Mouse (Mus musculus): ENCODE results near the gene Castor2. TPM values are rescaled to one million over a fixed set of nuclear protein-coding genes. Genes with fewer than 3 reads are reported as not detected.

Castor2 gene
- polyA plus RNA-seq, 1 experiment, result not detected

DNA sequence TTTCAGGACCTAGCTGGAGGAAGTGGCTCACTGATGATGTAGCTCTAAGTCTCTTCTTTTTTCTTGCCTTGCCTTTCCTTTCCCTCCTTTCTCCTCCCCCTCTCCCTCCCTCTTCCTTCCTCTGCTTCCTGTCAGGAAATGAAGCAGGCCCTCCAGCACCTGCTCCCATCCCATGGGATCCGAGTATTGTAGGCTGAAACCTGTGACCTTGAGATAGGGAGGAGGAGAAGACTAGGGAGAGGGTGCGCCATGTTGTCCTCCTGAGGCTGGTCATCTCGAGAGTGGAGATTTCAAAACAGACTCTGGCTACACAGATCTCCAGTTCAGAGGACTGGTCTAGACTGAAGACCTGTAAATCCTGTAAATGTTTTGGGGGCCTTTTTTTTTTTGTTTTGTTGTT lies 82.7 kb downstream of the Castor2 start:
- H3K4me3 ChIP-seq (ENCODE audit: insufficient read depth, low read depth, low read length), result no peak overlapping the region
- TF ChIP-seq POLR2A (IDR thresholded peaks at IDR 0.05; ENCODE audit: insufficient read depth, low read depth, low read length) (no peak), CTCF (IDR thresholded peaks at IDR 0.05; ENCODE audit: insufficient read depth, low read depth, low read length) (no peak)
- peaks cover 16% of the 10 kb centered on the region for H3K4me1 ChIP-seq (ENCODE audit: control insufficient read depth, insufficient read depth, low read length)
- H3K27ac ChIP-seq (ENCODE audit: insufficient read depth, low read depth, low read length), result no peak overlapping the region
- 64% methylated on average over 3 of the region's 3 CpGs for WGBS

DNA sequence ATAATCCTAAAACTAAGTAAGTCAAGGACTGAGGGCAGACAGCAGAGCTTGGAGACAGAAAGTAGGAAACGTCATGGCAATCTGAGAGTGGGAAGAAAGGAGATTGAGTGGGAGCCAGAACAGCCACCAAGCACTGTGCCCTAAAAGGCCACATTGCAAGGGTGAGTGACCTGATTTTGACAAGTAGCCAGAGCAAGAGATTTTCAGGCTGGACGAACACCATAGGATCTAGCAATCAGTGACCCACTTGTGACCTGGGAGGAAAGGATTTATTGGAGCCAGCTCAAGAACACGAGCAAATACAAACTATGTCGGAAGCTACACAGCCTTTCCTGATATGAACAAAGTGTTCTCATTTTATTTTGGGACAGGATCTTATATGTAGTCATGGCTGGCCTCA lies 83.2 kb downstream of the Castor2 start:
- 41% methylated on average over 4 of the region's 4 CpGs for WGBS
- H3K4me3 ChIP-seq (ENCODE audit: insufficient read depth, low read depth, low read length), result no peak overlapping the region
- peaks cover 16% of the 10 kb centered on the region for H3K4me1 ChIP-seq (ENCODE audit: control insufficient read depth, insufficient read depth, low read length)
- H3K27ac ChIP-seq (ENCODE audit: insufficient read depth, low read depth, low read length), result peak overlapping the region; percentile 36; the same call in 1 of the 2 replicates
- TF ChIP-seq CTCF (IDR thresholded peaks at IDR 0.05; ENCODE audit: insufficient read depth, low read depth, low read length), result no peak
- TF ChIP-seq POLR2A (IDR thresholded peaks at IDR 0.05; ENCODE audit: insufficient read depth, low read depth, low read length), result no peak

DNA sequence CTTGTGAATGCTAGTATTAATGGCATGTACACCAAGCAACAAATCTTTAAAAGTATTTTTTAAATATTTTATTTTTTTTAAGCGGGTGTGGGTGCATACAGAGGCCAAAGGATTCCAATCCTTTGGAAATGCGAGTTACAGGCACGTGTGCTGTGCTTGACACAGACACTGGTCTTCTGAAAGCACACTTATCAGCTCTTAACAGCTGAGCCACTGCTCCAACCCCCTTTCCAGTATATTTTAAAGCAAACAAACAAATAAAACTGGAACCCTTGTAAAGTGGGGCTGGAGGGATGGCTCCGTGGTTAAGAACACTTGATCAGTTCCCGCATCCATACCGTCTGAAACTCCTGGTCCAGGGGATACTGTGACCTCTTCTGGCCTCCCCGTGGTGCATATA lies 83.7 kb downstream of the Castor2 start:
- WGBS, result 45% methylated on average over 7 of the region's 7 CpGs
- Histone ChIP-seq H3K27ac (ENCODE audit: insufficient read depth, low read depth, low read length) (peak overlapping the region; percentile 80), H3K4me3 (ENCODE audit: insufficient read depth, low read depth, low read length) (peak overlapping the region; percentile 75), H3K4me1 (ENCODE audit: control insufficient read depth, insufficient read depth, low read length) (peaks cover 19% of the 10 kb centered on the region)
- TF ChIP-seq POLR2A (IDR thresholded peaks at IDR 0.05; ENCODE audit: insufficient read depth, low read depth, low read length), result no peak
- TF ChIP-seq CTCF (IDR thresholded peaks at IDR 0.05; ENCODE audit: insufficient read depth, low read depth, low read length), result no peak

DNA sequence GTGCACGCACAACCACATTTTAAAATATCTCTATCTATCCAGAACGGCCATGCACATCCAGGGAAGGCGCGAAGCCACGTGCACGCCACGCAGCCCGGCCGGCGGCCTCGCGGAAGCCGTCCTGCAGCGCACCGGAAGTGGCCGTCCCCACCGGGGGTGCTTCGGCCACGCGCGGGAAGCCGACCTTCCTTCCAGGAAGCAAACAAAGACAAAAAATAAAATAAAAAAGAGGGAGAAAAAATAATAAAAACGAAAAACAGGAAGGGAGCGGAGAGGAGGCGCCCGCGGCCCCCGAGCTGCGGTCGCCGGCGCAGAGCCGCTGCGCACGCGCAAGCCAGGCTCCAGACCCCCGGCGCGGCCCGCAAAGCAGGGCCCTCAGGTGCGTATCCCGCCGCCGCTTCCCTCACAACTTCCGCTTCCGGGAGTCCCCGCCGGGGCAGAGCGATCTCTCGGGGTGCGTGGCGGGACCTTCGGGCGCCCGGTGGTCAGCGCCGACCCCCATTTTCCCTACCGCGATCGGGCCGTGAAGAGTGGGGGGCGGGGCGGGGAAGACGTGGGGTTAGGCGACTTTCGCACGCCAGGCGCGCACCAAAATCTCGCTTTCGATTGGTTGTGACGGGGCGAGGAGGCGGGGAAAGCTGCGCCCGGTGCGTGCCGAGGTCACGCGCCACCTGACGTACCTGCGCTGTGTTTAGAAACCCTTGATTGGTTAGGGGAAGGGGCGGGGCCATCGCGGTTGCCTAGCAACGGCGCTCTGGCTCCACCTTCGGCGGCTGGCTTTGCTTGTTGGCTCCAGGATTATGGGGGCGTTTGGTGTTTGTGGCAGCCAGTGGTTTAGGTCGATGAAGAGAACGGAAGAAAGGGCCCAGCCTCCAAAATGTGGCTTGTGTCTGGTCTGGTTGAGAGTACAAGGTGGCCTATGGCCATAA lies 84.6 kb downstream of the Castor2 start, which contains the start of gene Gtf2ird2:
Gene Gtf2ird2 (plus strand): TSS at position 140 of the 929 bp plus-strand sequence.
- WGBS, result under 1% methylated on average over 92 of the region's 92 CpGs

GRCm38 (mm10) chr5:134186059-134186458 lies 86.5 kb downstream of the Castor2 start:
- 72% methylated on average over 3 of the region's 3 CpGs for WGBS
- H3K27ac ChIP-seq (ENCODE audit: insufficient read depth, low read depth, low read length), result peak overlapping the region; percentile 82; the same call in 1 of the 2 replicates
- H3K4me3 ChIP-seq (ENCODE audit: insufficient read depth, low read depth, low read length), result no peak overlapping the region
- peaks cover 26% of the 10 kb centered on the region for H3K4me1 ChIP-seq (ENCODE audit: control insufficient read depth, insufficient read depth, low read length)
- TF ChIP-seq CTCF (IDR thresholded peaks at IDR 0.05; ENCODE audit: insufficient read depth, low read depth, low read length), result no peak
- TF ChIP-seq POLR2A (IDR thresholded peaks at IDR 0.05; ENCODE audit: insufficient read depth, low read depth, low read length), result no peak

More for the DNA sequence above, 84.6 kb downstream of the Castor2 start, which contains the start of gene Gtf2ird2:
- Histone ChIP-seq H3K27ac (ENCODE audit: insufficient read depth, low read depth, low read length) (peak within 1 kb of the TSS; percentile 80), H3K4me3 (ENCODE audit: insufficient read depth, low read depth, low read length) (peak within 1 kb of the TSS; percentile 75), H3K4me1 (ENCODE audit: control insufficient read depth, insufficient read depth, low read length) (peaks cover 19% of the 10 kb centered on the region)
- TF ChIP-seq CTCF (IDR thresholded peaks at IDR 0.05; ENCODE audit: insufficient read depth, low read depth, low read length) (no peak), POLR2A (IDR thresholded peaks at IDR 0.05; ENCODE audit: insufficient read depth, low read depth, low read length) (peak; percentile 35; the same call in 1 of the 2 replicates)

DNA sequence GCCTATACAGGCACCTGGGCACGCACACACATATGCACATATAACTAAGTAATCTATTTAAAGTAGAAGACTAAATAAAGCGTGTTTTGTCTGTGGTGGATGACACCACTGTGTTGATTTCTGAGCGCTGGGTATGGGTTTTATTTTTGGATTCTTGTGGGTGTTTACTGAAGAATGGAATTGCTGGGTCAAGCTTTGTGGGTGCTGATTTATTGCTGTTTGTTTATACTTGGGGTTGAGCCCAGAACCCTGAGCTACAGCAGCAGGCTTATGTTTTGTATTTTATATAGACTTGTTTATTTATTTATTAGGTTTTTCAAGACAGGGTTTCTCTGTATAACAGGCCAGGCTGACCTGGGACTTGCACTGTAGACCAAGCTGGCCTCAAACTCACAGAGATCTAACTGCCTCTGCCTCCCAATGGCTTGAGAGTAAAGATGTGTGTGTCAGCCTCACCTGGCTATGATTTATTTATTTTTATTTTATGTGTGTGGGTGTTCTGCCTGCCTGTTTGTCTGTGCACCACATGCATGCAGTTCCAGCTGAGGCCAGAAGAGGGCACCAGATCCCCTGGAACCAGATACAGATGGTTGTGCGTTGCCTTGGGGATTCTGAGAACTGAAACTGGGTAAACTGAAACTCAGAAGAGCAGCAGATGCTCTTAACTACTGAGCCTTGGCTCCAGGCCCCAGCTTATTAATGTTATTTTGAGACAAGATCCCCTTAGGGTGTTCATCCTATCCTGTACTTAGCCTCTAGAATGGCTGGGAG lies 87.6 kb downstream of the Castor2 start:
- peaks cover 25% of the 10 kb centered on the region for H3K4me1 ChIP-seq (ENCODE audit: control insufficient read depth, insufficient read depth, low read length)
- TF ChIP-seq POLR2A (IDR thresholded peaks at IDR 0.05; ENCODE audit: insufficient read depth, low read depth, low read length) (no peak), CTCF (IDR thresholded peaks at IDR 0.05; ENCODE audit: insufficient read depth, low read depth, low read length) (peak; percentile 78)
- WGBS, result 41% methylated on average over 4 of the region's 4 CpGs
- no peak overlapping the region for H3K4me3 ChIP-seq (ENCODE audit: insufficient read depth, low read depth, low read length)
- peak overlapping the region; percentile 82 for H3K27ac ChIP-seq (ENCODE audit: insufficient read depth, low read depth, low read length)

- 88% methylated on average over 7 of the region's 7 CpGs for WGBS
Measured at GRCm38 (mm10) chr5:134188571-134188970, 89.1 kb downstream of the Castor2 start.

GRCm38 (mm10) chr5:134193664-134194063 lies 94.2 kb downstream of the Castor2 start:
- H3K4me1 ChIP-seq (ENCODE audit: control insufficient read depth, insufficient read depth, low read length), result peaks cover 8% of the 10 kb centered on the region; the same call in 1 of the 2 replicates
- WGBS, result 88% methylated on average over 8 of the region's 8 CpGs
- no peak for TF ChIP-seq POLR2A (IDR thresholded peaks at IDR 0.05; ENCODE audit: insufficient read depth, low read depth, low read length)
- no peak for TF ChIP-seq CTCF (IDR thresholded peaks at IDR 0.05; ENCODE audit: insufficient read depth, low read depth, low read length)
- no peak overlapping the region for H3K4me3 ChIP-seq (ENCODE audit: insufficient read depth, low read depth, low read length)
- no peak overlapping the region for H3K27ac ChIP-seq (ENCODE audit: insufficient read depth, low read depth, low read length)

More at GRCm38 (mm10) chr5:134188571-134188970, 89.1 kb downstream of the Castor2 start:
- Histone ChIP-seq H3K27ac (ENCODE audit: insufficient read depth, low read depth, low read length) (peak overlapping the region; percentile 41), H3K4me3 (ENCODE audit: insufficient read depth, low read depth, low read length) (no peak overlapping the region), H3K4me1 (ENCODE audit: control insufficient read depth, insufficient read depth, low read length) (peaks cover 21% of the 10 kb centered on the region)
- TF ChIP-seq POLR2A (IDR thresholded peaks at IDR 0.05; ENCODE audit: insufficient read depth, low read depth, low read length), result no peak
- no peak for TF ChIP-seq CTCF (IDR thresholded peaks at IDR 0.05; ENCODE audit: insufficient read depth, low read depth, low read length)

Other genes with a start within 250 kb of the Castor2 start
- not detected in 2 replicates for gene Rcc1l, start 77.1 kb downstream of the Castor2 start, polyA plus RNA-seq (2012; ENCODE audit: insufficient read depth, insufficient read length, low replicate concordance, missing spikeins)
- gene Gtf2ird2, start 84.3 kb downstream of the Castor2 start, polyA plus RNA-seq (2012; ENCODE audit: insufficient read depth, insufficient read length, low replicate concordance, missing spikeins), result not detected in 2 replicates
- gene Ncf1, start 129.9 kb downstream of the Castor2 start, polyA plus RNA-seq (2012; ENCODE audit: insufficient read depth, insufficient read length, low replicate concordance, missing spikeins), result not detected in 2 replicates
- 380 TPM in 1 of 2 replicates, not detected in the other for gene Gtf2i, start 215.0 kb downstream of the Castor2 start, polyA plus RNA-seq (2012; ENCODE audit: insufficient read depth, insufficient read length, low replicate concordance, missing spikeins)

Measured in olfactory bulb, adult 2 months (tissue).